Mouse (Mus musculus) neural tube, embryonic 13.5 days (tissue): ENCODE measurements around the gene Myt1. TPM values are rescaled to one million over a fixed set of nuclear protein-coding genes. Genes with fewer than 3 reads are reported as not detected.

Experiments
- ATAC-seq: fragments of 200-750 bp; cut with Nextera tagmentation; 2 replicates; pipeline ENCODE4 v1.8.0; 2017; ENCODE audit warnings: low read depth, mild to moderate bottlenecking, moderate TSS enrichment, moderate library complexity
- H3K27ac ChIP-seq: fragments of 300-500 bp; sonication (generic); replicated peaks from 2 replicates; pipeline ENCODE4 v1.5.1; 2015; ENCODE audit warnings: moderate library complexity, mild to moderate bottlenecking, inconsistent platforms
- H3K27me3 ChIP-seq: fragments of 300-500 bp; sonication (generic); 2 replicates; pipeline ENCODE4 v1.6.1; 2015; ENCODE audit warnings: mild to moderate bottlenecking, inconsistent platforms
- H3K36me3 ChIP-seq: fragments of 300-500 bp; sonication (generic); 2 replicates; pipeline ENCODE4 v1.6.1; 2015; ENCODE audit warnings: mild to moderate bottlenecking, inconsistent platforms
- H3K4me1 ChIP-seq: fragments of 300-500 bp; sonication (generic); replicated peaks from 2 replicates; pipeline ENCODE4 v1.6.1; 2015; ENCODE audit warnings: inconsistent platforms
- H3K4me2 ChIP-seq: fragments of 300-500 bp; sonication (generic); 2 replicates; pipeline ENCODE4 v1.6.1; 2015; ENCODE audit warnings: inconsistent platforms, mild to moderate bottlenecking, moderate library complexity
- H3K4me3 ChIP-seq: fragments of 300-500 bp; sonication (generic); 2 replicates; pipeline ENCODE4 v1.5.1; 2015; ENCODE audit warnings: mild to moderate bottlenecking, inconsistent platforms
- H3K9ac ChIP-seq: fragments of 300-500 bp; sonication (generic); 2 replicates; pipeline ENCODE4 v1.6.1; 2015; ENCODE audit warnings: moderate library complexity, mild to moderate bottlenecking, inconsistent platforms
- H3K9me3 ChIP-seq: fragments of 300-500 bp; sonication (generic); 2 replicates; pipeline ENCODE4 v1.6.1; 2016; ENCODE audit warnings: inconsistent platforms
- WGBS: fragments of 180-500 bp; shearing (Covaris S2); methylation state at CpG from one replicate; pipeline ENCODE4 v1.1.7; 2015; 5-methylcytosine and 5-hydroxymethylcytosine counted together
- polyA plus RNA-seq: library from polyadenylated mRNA; unstranded; fragments of >200 nt; fragmentation: Nextera tagmentation; extraction: Ambion mirVana; gene quantifications from 2 replicates; pipeline ENCODE4 v1.2.1, GENCODE M21; 2015

Myt1 gene
- 44.9 and 52.5 TPM in 2 replicates for polyA plus RNA-seq

- no peaks in the 10 kb centered on the region for H3K9me3 ChIP-seq
- H3K4me1 ChIP-seq, result peaks cover 64% of the 10 kb centered on the region
- H3K4me2 ChIP-seq, result peak within 1 kb of the TSS; percentile 87
- H3K4me3 ChIP-seq, result peak within 1 kb of the TSS; percentile 36
- no peaks in the 10 kb centered on the region for H3K36me3 ChIP-seq
- peak within 1 kb of the TSS; percentile 96 for H3K27ac ChIP-seq
- 16% methylated on average over 8 of the region's 8 CpGs for WGBS
- H3K27me3 ChIP-seq, result no peaks in the 10 kb centered on the region
- peak within 1 kb of the TSS; percentile 63 for H3K9ac ChIP-seq
- ATAC-seq, result peak; percentile 51
These were observed at the start of gene Myt1 for GRCm38 (mm10) chr2:181763006-181763830. TSS of gene Myt1 (plus strand) at chr2:181763332.

- Histone ChIP-seq H3K9me3 (no peaks in the 10 kb centered on the region), H3K9ac (peak overlapping the region; percentile 82), H3K4me3 (no peak overlapping the region), H3K36me3 (peaks cover 11% of the 10 kb centered on the region), H3K27me3 (no peaks in the 10 kb centered on the region), H3K4me2 (peak overlapping the region; percentile 85), H3K4me1 (peaks cover 50% of the 10 kb centered on the region), H3K27ac (peak overlapping the region; percentile 92)
- WGBS, result 58% methylated on average over 1 of the region's 1 CpGs
- peak; percentile 80 for ATAC-seq
These were observed 49.4 kb upstream of the Myt1 start for GRCm38 (mm10) chr2:181713749-181714148.

GRCm38 (mm10) chr2:181714903-181715326 is 48.2 kb upstream of the Myt1 start, which contains the start of gene Oprl1:
TSS of gene Oprl1 (plus strand) at chr2:181715016.
- H3K4me1 ChIP-seq, result peaks cover 52% of the 10 kb centered on the region
- H3K9me3 ChIP-seq, result no peaks in the 10 kb centered on the region
- H3K4me2 ChIP-seq, result peak within 1 kb of the TSS; percentile 85
- peak; percentile 74 for ATAC-seq
- no peaks in the 10 kb centered on the region for H3K27me3 ChIP-seq
- peak within 1 kb of the TSS; percentile 54 for H3K4me3 ChIP-seq
- WGBS, result under 1% methylated on average over 7 of the region's 7 CpGs
- peaks cover 22% of the 10 kb centered on the region for H3K36me3 ChIP-seq
- peak within 1 kb of the TSS; percentile 92 for H3K27ac ChIP-seq
- H3K9ac ChIP-seq, result peak within 1 kb of the TSS; percentile 82

- no peaks in the 10 kb centered on the region for H3K9me3 ChIP-seq
- peak; percentile 47; the same call in 1 of the 2 replicates for ATAC-seq
- WGBS, result 66% methylated on average over 3 of the region's 3 CpGs
- peaks cover 27% of the 10 kb centered on the region for H3K36me3 ChIP-seq
- peak overlapping the region; percentile 54 for H3K4me3 ChIP-seq
- no peaks in the 10 kb centered on the region for H3K27me3 ChIP-seq
- peak overlapping the region; percentile 92 for H3K27ac ChIP-seq
- H3K4me2 ChIP-seq, result peak overlapping the region; percentile 85
- H3K4me1 ChIP-seq, result peaks cover 55% of the 10 kb centered on the region
- peak overlapping the region; percentile 82 for H3K9ac ChIP-seq
These were observed 47.8 kb upstream of the Myt1 start for GRCm38 (mm10) chr2:181715382-181715781.

- H3K27me3 ChIP-seq, result no peaks in the 10 kb centered on the region
- peaks cover 58% of the 10 kb centered on the region for H3K4me1 ChIP-seq
- H3K4me2 ChIP-seq, result peak overlapping the region; percentile 85
- peak overlapping the region; percentile 54 for H3K4me3 ChIP-seq
- no peaks in the 10 kb centered on the region for H3K9me3 ChIP-seq
- WGBS, result 55% methylated on average over 3 of the region's 3 CpGs
- H3K36me3 ChIP-seq, result peaks cover 33% of the 10 kb centered on the region
- no peak overlapping the region for H3K9ac ChIP-seq
- no peak overlapping the region for H3K27ac ChIP-seq
- no peak for ATAC-seq
These were observed 46.1 kb upstream of the Myt1 start for GRCm38 (mm10) chr2:181716991-181717390.

GRCm38 (mm10) chr2:181720061-181720460 is 43.1 kb upstream of the Myt1 start:
- H3K9me3 ChIP-seq, result no peaks in the 10 kb centered on the region
- no peak overlapping the region for H3K9ac ChIP-seq
- H3K4me3 ChIP-seq, result no peak overlapping the region
- peaks cover 33% of the 10 kb centered on the region for H3K36me3 ChIP-seq
- H3K4me2 ChIP-seq, result no peak overlapping the region
- no peaks in the 10 kb centered on the region for H3K27me3 ChIP-seq
- H3K27ac ChIP-seq, result no peak overlapping the region
- peaks cover 47% of the 10 kb centered on the region for H3K4me1 ChIP-seq
- 33% methylated on average over 3 of the region's 3 CpGs for WGBS
- no peak for ATAC-seq

GRCm38 (mm10) chr2:181721200-181721599 is 41.9 kb upstream of the Myt1 start:
- no peak overlapping the region for H3K9ac ChIP-seq
- no peak overlapping the region for H3K27ac ChIP-seq
- peaks cover 38% of the 10 kb centered on the region for H3K4me1 ChIP-seq
- ATAC-seq, result no peak
- H3K36me3 ChIP-seq, result peaks cover 33% of the 10 kb centered on the region
- no peak overlapping the region for H3K4me3 ChIP-seq
- H3K9me3 ChIP-seq, result no peaks in the 10 kb centered on the region
- H3K4me2 ChIP-seq, result no peak overlapping the region
- H3K27me3 ChIP-seq, result no peaks in the 10 kb centered on the region

GRCm38 (mm10) chr2:181722213-181722612 is 40.9 kb upstream of the Myt1 start:
- 19% methylated on average over 3 of the region's 3 CpGs for WGBS

GRCm38 (mm10) chr2:181727659-181728262 is 35.4 kb upstream of the Myt1 start:
- Histone ChIP-seq H3K9me3 (no peaks in the 10 kb centered on the region), H3K4me2 (no peak overlapping the region), H3K27me3 (no peaks in the 10 kb centered on the region), H3K4me3 (no peak overlapping the region), H3K27ac (no peak overlapping the region), H3K36me3 (no peaks in the 10 kb centered on the region; the same call in 1 of the 2 replicates), H3K9ac (no peak overlapping the region), H3K4me1 (peaks cover 15% of the 10 kb centered on the region; the same call in 1 of the 2 replicates)
- 36% methylated on average over 9 of the region's 9 CpGs for WGBS
- peak; percentile 75; the same call in 1 of the 2 replicates for ATAC-seq

More at GRCm38 (mm10) chr2:181722213-181722612, 40.9 kb upstream of the Myt1 start:
- Histone ChIP-seq H3K9me3 (no peaks in the 10 kb centered on the region), H3K4me1 (peaks cover 28% of the 10 kb centered on the region), H3K27ac (no peak overlapping the region), H3K4me3 (no peak overlapping the region), H3K27me3 (no peaks in the 10 kb centered on the region), H3K4me2 (no peak overlapping the region), H3K9ac (no peak overlapping the region), H3K36me3 (peaks cover 33% of the 10 kb centered on the region)
- ATAC-seq, result 0 out of 2 replicates have a peak, but pooled peaks have one; percentile 50

GRCm38 (mm10) chr2:181730051-181730450 is 33.1 kb upstream of the Myt1 start:
- Histone ChIP-seq H3K27ac (no peak overlapping the region), H3K4me2 (no peak overlapping the region), H3K36me3 (no peaks in the 10 kb centered on the region; the same call in 1 of the 2 replicates), H3K9me3 (no peaks in the 10 kb centered on the region), H3K4me1 (peaks cover 14% of the 10 kb centered on the region; the same call in 1 of the 2 replicates), H3K9ac (no peak overlapping the region), H3K27me3 (no peaks in the 10 kb centered on the region), H3K4me3 (no peak overlapping the region)
- ATAC-seq, result 0 out of 2 replicates have a peak, but pooled peaks have one; percentile 32
- WGBS, result 46% methylated on average over 3 of the region's 3 CpGs

- WGBS, result 84% methylated on average over 1 of the region's 1 CpGs
- Histone ChIP-seq H3K27me3 (no peaks in the 10 kb centered on the region), H3K9ac (no peak overlapping the region), H3K4me2 (no peak overlapping the region), H3K36me3 (no peaks in the 10 kb centered on the region), H3K4me1 (no peaks in the 10 kb centered on the region), H3K27ac (no peak overlapping the region), H3K9me3 (no peaks in the 10 kb centered on the region), H3K4me3 (no peak overlapping the region)
- ATAC-seq, result no peak
These were observed 10.5 kb upstream of the Myt1 start for GRCm38 (mm10) chr2:181752626-181753025.

- H3K4me2 ChIP-seq, result no peak overlapping the region
- no peaks in the 10 kb centered on the region for H3K36me3 ChIP-seq
- peaks cover 37% of the 10 kb centered on the region for H3K4me1 ChIP-seq
- no peak overlapping the region for H3K4me3 ChIP-seq
- ATAC-seq, result no peak
- no peaks in the 10 kb centered on the region for H3K9me3 ChIP-seq
- no peaks in the 10 kb centered on the region for H3K27me3 ChIP-seq
- H3K9ac ChIP-seq, result no peak overlapping the region
- whole genome bisulfite sequencing, result 66% methylated on average over 2 of the region's 2 CpGs
- peak overlapping the region; percentile 42; the same call in 1 of the 2 replicates for H3K27ac ChIP-seq
These were observed 4.9 kb upstream of the Myt1 start for GRCm38 (mm10) chr2:181758147-181758725.
